In the genomic region with DNA sequence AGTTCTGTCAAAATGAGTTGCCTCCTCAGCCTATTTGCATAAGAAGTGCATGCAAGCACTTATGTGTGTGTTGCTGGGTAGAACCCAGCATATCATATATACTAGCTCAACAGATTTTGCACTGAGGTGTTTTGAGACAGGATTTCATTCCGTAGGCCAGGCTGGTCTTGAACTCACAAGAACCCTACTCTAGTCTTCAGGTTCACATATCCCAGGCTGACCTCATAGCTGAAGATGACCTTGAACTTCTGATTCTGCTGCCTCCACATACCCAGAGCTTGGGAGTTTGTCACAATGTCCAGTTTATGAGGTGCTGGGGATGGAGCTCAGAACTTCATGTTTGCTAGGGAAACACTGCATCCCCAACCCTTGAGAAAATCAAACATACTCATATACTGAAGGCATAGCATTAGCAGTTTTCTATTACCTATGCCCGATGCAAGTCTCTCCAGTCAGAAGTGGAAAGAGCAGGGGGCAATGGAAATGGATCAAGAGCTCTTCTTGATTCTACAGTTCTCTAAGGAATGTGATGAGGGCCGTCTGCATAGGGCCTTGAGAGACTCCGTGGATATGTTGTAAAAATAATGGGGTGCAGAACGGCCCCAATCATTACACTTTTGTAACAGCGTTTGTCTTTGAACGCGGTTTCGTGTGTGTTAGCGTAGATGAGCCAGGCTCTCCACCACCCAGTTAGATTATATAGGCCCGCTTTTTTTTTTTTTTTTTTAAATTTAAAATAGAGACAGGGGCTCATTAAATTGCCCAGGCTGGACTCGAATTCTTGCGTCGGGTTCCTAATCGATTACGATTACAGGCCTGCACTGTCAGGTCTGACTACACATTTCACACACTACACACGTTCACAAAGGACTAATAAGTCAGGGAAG, we compare ENCODE assay signal across 8 mouse cellular contexts. TPM values are rescaled to one million over a fixed set of nuclear protein-coding genes. Genes with fewer than 3 reads are reported as not detected.
DNase-seq lines count a peak whose midpoint lies in the region; ATAC-seq and TF ChIP-seq lines count a peak whose summit lies in the region.

No protein-coding gene starts in this region.

- H3K27me3 ChIP-seq in heart, embryonic 11.5 days (ENCODE audit: control insufficient read depth, insufficient read depth, low read length) = no peaks in the 10 kb centered on the region
- H3K27me3 ChIP-seq in E14TG2a.4 (ENCODE audit: insufficient read depth, low read length) = no peaks in the 10 kb centered on the region
- H3K27me3 ChIP-seq in forebrain, embryonic 13.5 days = no peaks in the 10 kb centered on the region
- no peaks in the 10 kb centered on the region for H3K27me3 ChIP-seq in liver, embryonic 16.5 days (ENCODE audit: control insufficient read depth, insufficient read depth, low read depth, low read length)

- H3K36me3 ChIP-seq in heart, embryonic 11.5 days (ENCODE audit: control insufficient read depth, insufficient read depth, low read length) = peaks cover 14% of the 10 kb centered on the region
- H3K36me3 ChIP-seq in E14TG2a.4 (ENCODE audit: insufficient read depth, low read length) = peaks cover 41% of the 10 kb centered on the region
- H3K36me3 ChIP-seq in forebrain, embryonic 13.5 days (ENCODE audit: poor library complexity, severe bottlenecking) = peaks cover 33% of the 10 kb centered on the region
- H3K36me3 ChIP-seq in liver, embryonic 16.5 days (ENCODE audit: control insufficient read depth, insufficient read depth) = peaks cover 29% of the 10 kb centered on the region

- no peak for DNase-seq in heart, postnatal 14 days
- no peak for DNase-seq in adrenal gland, adult 8-10 months
- no peak for DNase-seq in frontal cortex, postnatal 10 days (ENCODE audit: low spot score in 2 of 2)

- WGBS in heart, embryonic 11.5 days (ENCODE audit: insufficient replicate concordance) = 12% methylated on average over 17 of the region's 17 CpGs
- 11% methylated on average over 17 of the region's 17 CpGs for WGBS in forebrain, embryonic 13.5 days
- 11% methylated on average over 17 of the region's 17 CpGs for WGBS in liver, embryonic 16.5 days (ENCODE audit: insufficient replicate concordance)

- H3K9ac ChIP-seq in heart, embryonic 11.5 days (ENCODE audit: low read depth, low read length) = peak overlapping the region; percentile 99
- H3K9ac ChIP-seq in forebrain, embryonic 13.5 days = peak overlapping the region; percentile 99
- peak overlapping the region; percentile 94 for H3K9ac ChIP-seq in liver, embryonic 16.5 days (ENCODE audit: low read depth, low read length)

- intact Hi-C loops in heart, postnatal 14 days (cut with DNase I) = loop anchor here (2.0 to 5.0 kb wide), 2 partner anchors 51 to 215 kb away; a partner anchor contains a TSS

- peak overlapping the region; percentile 95 for H3K27ac ChIP-seq in heart, embryonic 11.5 days (ENCODE audit: low read depth, low read length)
- H3K27ac ChIP-seq in forebrain, embryonic 13.5 days = peak overlapping the region; percentile 91
- H3K27ac ChIP-seq in liver, embryonic 16.5 days (ENCODE audit: low read length) = peak overlapping the region; percentile 96

- H3K9me3 ChIP-seq in heart, embryonic 11.5 days (replicated peaks; ENCODE audit: control insufficient read depth, low read length) = no peaks in the 10 kb centered on the region
- no peaks in the 10 kb centered on the region for H3K9me3 ChIP-seq in E14TG2a.4 (ENCODE audit: low read length)
- no peaks in the 10 kb centered on the region for H3K9me3 ChIP-seq in forebrain, embryonic 13.5 days (replicated peaks)
- no peaks in the 10 kb centered on the region for H3K9me3 ChIP-seq in liver, embryonic 16.5 days (replicated peaks; ENCODE audit: control insufficient read depth, low read length)

- H3K4me2 ChIP-seq in heart, embryonic 11.5 days = peak overlapping the region; percentile 86
- H3K4me2 ChIP-seq in forebrain, embryonic 13.5 days = peak overlapping the region; percentile 91
- H3K4me2 ChIP-seq in liver, embryonic 16.5 days (ENCODE audit: low read depth, low read length) = peak overlapping the region; percentile 80

- peaks cover 17% of the 10 kb centered on the region for H3K4me1 ChIP-seq in heart, embryonic 11.5 days (ENCODE audit: control insufficient read depth, insufficient read depth, low read length)
- H3K4me1 ChIP-seq in E14TG2a.4 (replicated peaks; ENCODE audit: low read depth, low read length) = peaks cover 42% of the 10 kb centered on the region
- peaks cover 44% of the 10 kb centered on the region for H3K4me1 ChIP-seq in forebrain, embryonic 13.5 days
- H3K4me1 ChIP-seq in liver, embryonic 16.5 days (ENCODE audit: control insufficient read depth, low read depth, low read length) = peaks cover 27% of the 10 kb centered on the region

- peak overlapping the region; percentile 82 for H3K4me3 ChIP-seq in heart, embryonic 11.5 days (ENCODE audit: low read depth, low read length)
- H3K4me3 ChIP-seq in E14TG2a.4 (replicated peaks; ENCODE audit: low read length) = peak overlapping the region; percentile 87
- peak overlapping the region; percentile 90 for H3K4me3 ChIP-seq in forebrain, embryonic 13.5 days
- peak overlapping the region; percentile 88 for H3K4me3 ChIP-seq in liver, embryonic 16.5 days (ENCODE audit: low read depth, low read length)

- no peak for ATAC-seq in heart, embryonic 11.5 days (replicated peaks; ENCODE audit: insufficient number of reproducible peaks, low FRiP score, low TSS enrichment)
- ATAC-seq in forebrain, embryonic 13.5 days = peak; percentile 1
- ATAC-seq in liver, embryonic 16.5 days (ENCODE audit: low read depth) = no peak
- no peak for ATAC-seq in inflammation-experienced regulatory T-cells, adult 6 months

- TF ChIP-seq CTCF in E14TG2a.4 (conservative IDR thresholded peaks at IDR 0.05; ENCODE audit: low read length) = no peak

RNA-seq across cellular contexts. Expression of a gene that starts 27.7 kb away (rescaled TPM):
- polyA plus RNA-seq in heart, embryonic 11.5 days (2014; fragmentation: Nextera tagmentation; extraction: Ambion mirVana) = 4.1 and 4.4 TPM in 2 replicates
- total RNA-seq in heart, postnatal 14 days (2021) = 1 to 10 TPM; 3.4 to 4.5 TPM
- polyA plus RNA-seq in forebrain, embryonic 13.5 days (2015; fragmentation: Nextera tagmentation; extraction: Ambion mirVana) = 8.2 and 9.1 TPM in 2 replicates
- polyA plus RNA-seq in liver, embryonic 16.5 days (2015; fragmentation: Nextera tagmentation; extraction: Ambion mirVana) = 5.0 and 5.7 TPM in 2 replicates
- 1 to 10 TPM; 3.6 to 7.2 (median 4.9) TPM for total RNA-seq in adrenal gland, adult 8-10 months (2022)
- 100 to 1,000 TPM in 1 of 3 experiments, 10 to 100 TPM in 2; 73.0 to 108 (median 73.7) TPM for polyA plus RNA-seq in inflammation-experienced regulatory T-cells, adult 6 months (2017; shearing (Covaris generic))

RNA-seq across cellular contexts. Expression of a gene that starts 46.3 kb away (rescaled TPM):
- polyA plus RNA-seq in heart, embryonic 11.5 days (2014; fragmentation: Nextera tagmentation; extraction: Ambion mirVana) = 14.3 and 16.2 TPM in 2 replicates
- 1 to 10 TPM; 6.3 to 7.9 TPM for total RNA-seq in heart, postnatal 14 days (2021)
- polyA plus RNA-seq in forebrain, embryonic 13.5 days (2015; fragmentation: Nextera tagmentation; extraction: Ambion mirVana) = 8.0 and 9.4 TPM in 2 replicates
- polyA plus RNA-seq in liver, embryonic 16.5 days (2015; fragmentation: Nextera tagmentation; extraction: Ambion mirVana) = 0.72 and 1.0 TPM in 2 replicates
- 10 to 100 TPM; 30.3 to 54.2 (median 37.9) TPM for total RNA-seq in adrenal gland, adult 8-10 months (2022)
- polyA plus RNA-seq in inflammation-experienced regulatory T-cells, adult 6 months (2017; shearing (Covaris generic)) = 1 to 10 TPM; 1.8 to 2.6 (median 2.1) TPM

RNA-seq across cellular contexts. Expression of a gene that starts 46.5 kb away (rescaled TPM):
- 45.0 and 47.6 TPM in 2 replicates for polyA plus RNA-seq in heart, embryonic 11.5 days (2014; fragmentation: Nextera tagmentation; extraction: Ambion mirVana)
- 10 to 100 TPM in 1 of 2 experiments, 1 to 10 TPM in 1; 10.0 to 10.3 TPM for total RNA-seq in heart, postnatal 14 days (2021)
- 31.3 and 33.2 TPM in 2 replicates for polyA plus RNA-seq in forebrain, embryonic 13.5 days (2015; fragmentation: Nextera tagmentation; extraction: Ambion mirVana)
- polyA plus RNA-seq in liver, embryonic 16.5 days (2015; fragmentation: Nextera tagmentation; extraction: Ambion mirVana) = 6.9 and 9.0 TPM in 2 replicates
- total RNA-seq in adrenal gland, adult 8-10 months (2022) = 10 to 100 TPM; 39.9 to 60.5 (median 52.3) TPM
- 10 to 100 TPM; 33.7 to 47.7 (median 38.7) TPM for polyA plus RNA-seq in inflammation-experienced regulatory T-cells, adult 6 months (2017; shearing (Covaris generic))

RNA-seq across cellular contexts. Expression of a gene that starts 51.0 kb away (rescaled TPM):
- polyA plus RNA-seq in heart, embryonic 11.5 days (2014; fragmentation: Nextera tagmentation; extraction: Ambion mirVana) = 2,677 and 2,901 TPM in 2 replicates
- 100 to 1,000 TPM; 658 to 665 TPM for total RNA-seq in heart, postnatal 14 days (2021)
- polyA plus RNA-seq in forebrain, embryonic 13.5 days (2015; fragmentation: Nextera tagmentation; extraction: Ambion mirVana) = 4,545 and 4,559 TPM in 2 replicates
- 1,628 and 1,645 TPM in 2 replicates for polyA plus RNA-seq in liver, embryonic 16.5 days (2015; fragmentation: Nextera tagmentation; extraction: Ambion mirVana)
- total RNA-seq in adrenal gland, adult 8-10 months (2022) = 1,000 to 10,000 TPM; 1,433 to 1,769 (median 1,540) TPM
- 1,000 to 10,000 TPM; 5,207 to 7,023 (median 5,768) TPM for polyA plus RNA-seq in inflammation-experienced regulatory T-cells, adult 6 months (2017; shearing (Covaris generic))
